Comparison of ENCODE assay signal across 14 mouse cellular contexts in genomic region chr15:80100871-80101270, GRCm38 (mm10). TPM values are rescaled to one million over a fixed set of nuclear protein-coding genes. Genes with fewer than 3 reads are reported as not detected.
DNase-seq lines count a peak whose midpoint lies in the region; ATAC-seq and TF ChIP-seq lines count a peak whose summit lies in the region.
"Had no signal": no experiment of that assay in that cellular context is flagged by ENCODE, and none has a peak within 500 bp of the region (broad histone marks: within the 10 kb centered on the region; RNA-seq: fewer than 3 reads in every experiment).

No protein-coding gene starts in this region.

- DNase-seq in frontal cortex, postnatal 10 days (ENCODE audit: low spot score in 2 of 2): no peak
- DNase-seq in right cerebral cortex, postnatal 10 days (ENCODE audit: low spot score in 2 of 2): peak; percentile 69 to 75
- DNase-seq in right cerebral cortex, postnatal 36 days (ENCODE audit: low spot score in 2 of 2): no peak
- peak; percentile 68 to 75 for DNase-seq in cerebellum, postnatal 36 days
- DNase-seq in heart, adult 9 months (ENCODE audit: low spot score in 2 of 2): no peak
- DNase-seq in spleen, postnatal 4 days (ENCODE audit: low spot score in 2 of 2): no peak
- DNase-seq: B cell, adult 2 months; lung, adult 18-20 months; thymus, postnatal 14 days had no signal

- no peak for TF ChIP-seq CTCF in olfactory bulb, adult 2 months (IDR thresholded peaks at IDR 0.05; ENCODE audit: insufficient read depth, low read depth, low read length)

- peaks cover 76% of the 10 kb centered on the region for H3K4me1 ChIP-seq in olfactory bulb, adult 2 months (ENCODE audit: control insufficient read depth, insufficient read depth, low read length)

- no peak overlapping the region for H3K4me3 ChIP-seq in olfactory bulb, adult 2 months (ENCODE audit: insufficient read depth, low read depth, low read length)
- H3K4me3 ChIP-seq: embryonic facial prominence, embryonic 13.5 days; hindbrain, embryonic 13.5 days had no signal

- TF ChIP-seq POLR2A in olfactory bulb, adult 2 months (IDR thresholded peaks at IDR 0.05; ENCODE audit: insufficient read depth, low read depth, low read length): no peak

- H3K27ac ChIP-seq in olfactory bulb, adult 2 months (ENCODE audit: insufficient read depth, low read depth, low read length): peak overlapping the region; percentile 36; the same call in 1 of the 2 replicates
- H3K27ac ChIP-seq: embryonic facial prominence, embryonic 13.5 days; hindbrain, embryonic 13.5 days had no signal

- ATAC-seq in frontal cortex, adult (ENCODE audit: low TSS enrichment): peak; percentile 38
- ATAC-seq: activated CD4-positive, CD25-positive, alpha-beta regulatory T cell, adult 4 months had no signal

- WGBS in olfactory bulb, adult 2 months: 54% methylated on average over 10 of the region's 10 CpGs

RNA-seq across cellular contexts. Expression of gene Rpl3, which starts 9.2 kb away (rescaled TPM):
- polyA plus RNA-seq in olfactory bulb, adult 2 months (2012; ENCODE audit: insufficient read depth, insufficient read length, low replicate concordance, missing spikeins): 3,528 TPM in 1 of 2 replicates, not detected in the other

RNA-seq across cellular contexts. Expression of gene Syngr1, which starts 9.7 kb away (rescaled TPM):
- 72.7 TPM in 1 of 2 replicates, not detected in the other for polyA plus RNA-seq in olfactory bulb, adult 2 months (2012; ENCODE audit: insufficient read depth, insufficient read length, low replicate concordance, missing spikeins)

RNA-seq across cellular contexts. Expression of gene Tab1, which starts 32.1 kb away (rescaled TPM):
- polyA plus RNA-seq in olfactory bulb, adult 2 months (2012; ENCODE audit: insufficient read depth, insufficient read length, low replicate concordance, missing spikeins): not detected in 2 replicates

Comparison
In these comparisons a context has a peak if more than half of its experiments do, and no peak if none do; other contexts are left out.
1. DNase-seq: peak in right cerebral cortex, postnatal 10 days (2 of 2) and cerebellum, postnatal 36 days (2 of 2); none in frontal cortex, postnatal 10 days (0 of 2), right cerebral cortex, postnatal 36 days (0 of 2), heart, adult 9 months (0 of 2) and spleen, postnatal 4 days (0 of 2).